Mouse (Mus musculus) intestine, postnatal 0 days (tissue): ENCODE measurements around the gene Mettl22. TPM values are rescaled to one million over a fixed set of nuclear protein-coding genes. Genes with fewer than 3 reads are reported as not detected.

ENCODE experiments used
- ATAC-seq: fragments of 200-750 bp; cut with Nextera tagmentation; 2 replicates; pipeline ENCODE4 v1.8.0; 2017; ENCODE audit warnings: mild to moderate bottlenecking, moderate TSS enrichment, moderate library complexity
- H3K27ac ChIP-seq: fragments of 300-500 bp; sonication (generic); 2 replicates; pipeline ENCODE4 v1.5.1; 2014; ENCODE audit warnings: mild to moderate bottlenecking, low read depth, low read length, moderate library complexity
- H3K27me3 ChIP-seq: fragments of 300-500 bp; sonication (generic); replicated peaks from 2 replicates; pipeline ENCODE4 v1.6.1; 2014; ENCODE audit warnings: low read length, mixed read lengths; ENCODE audit not compliant: control insufficient read depth, insufficient read depth
- H3K36me3 ChIP-seq: fragments of 300-500 bp; sonication (generic); 2 replicates; pipeline ENCODE4 v1.6.1; 2014; ENCODE audit warnings: mild to moderate bottlenecking, moderate library complexity; ENCODE audit not compliant: control insufficient read depth, insufficient read depth
- H3K4me1 ChIP-seq: fragments of 300-500 bp; sonication (generic); replicated peaks from 2 replicates; pipeline ENCODE4 v1.6.1; 2014; ENCODE audit warnings: antibody characterized with exemption, low read length, mixed read lengths; ENCODE audit not compliant: control insufficient read depth, insufficient read depth
- H3K4me2 ChIP-seq: fragments of 300-500 bp; sonication (generic); replicated peaks from 2 replicates; pipeline ENCODE4 v1.6.1; 2014; ENCODE audit warnings: low read depth, mild to moderate bottlenecking, moderate library complexity
- H3K4me3 ChIP-seq: fragments of 300-500 bp; sonication (generic); 2 replicates; pipeline ENCODE4 v1.5.1; 2014; ENCODE audit warnings: low read depth, low read length
- H3K9ac ChIP-seq: fragments of 300-500 bp; sonication (generic); 2 replicates; pipeline ENCODE4 v1.6.1; 2014; ENCODE audit warnings: mild to moderate bottlenecking, low read depth, low read length
- H3K9me3 ChIP-seq: fragments of 300-500 bp; sonication (generic); 2 replicates; pipeline ENCODE4 v1.6.1; 2016; ENCODE audit warnings: mixed run types; ENCODE audit not compliant: control insufficient read depth
- CTCF ChIP-seq: sonication (generic); IDR thresholded peaks from 2 replicates; pipeline ENCODE4 v1.5.1; 2016; ENCODE audit warnings: low read depth, mild to moderate bottlenecking, control low read depth, antibody characterized with exemption, moderate library complexity
- WGBS: fragments of 180-500 bp; shearing (Covaris S2); extraction: QIAGEN DNeasy Blood & Tissue Kit; methylation state at CpG from one replicate; pipeline ENCODE4 v1.1.7; 2014; 5-methylcytosine and 5-hydroxymethylcytosine counted together
- polyA plus RNA-seq: library from polyadenylated mRNA; unstranded; fragments of >200 nt; fragmentation: Nextera tagmentation; extraction: Ambion mirVana; gene quantifications from 2 replicates; pipeline ENCODE4 v1.2.1, GENCODE M21; 2015

Mettl22 gene
- polyA plus RNA-seq, 1 experiment from 2014 or later = 14.8 TPM

DNA sequence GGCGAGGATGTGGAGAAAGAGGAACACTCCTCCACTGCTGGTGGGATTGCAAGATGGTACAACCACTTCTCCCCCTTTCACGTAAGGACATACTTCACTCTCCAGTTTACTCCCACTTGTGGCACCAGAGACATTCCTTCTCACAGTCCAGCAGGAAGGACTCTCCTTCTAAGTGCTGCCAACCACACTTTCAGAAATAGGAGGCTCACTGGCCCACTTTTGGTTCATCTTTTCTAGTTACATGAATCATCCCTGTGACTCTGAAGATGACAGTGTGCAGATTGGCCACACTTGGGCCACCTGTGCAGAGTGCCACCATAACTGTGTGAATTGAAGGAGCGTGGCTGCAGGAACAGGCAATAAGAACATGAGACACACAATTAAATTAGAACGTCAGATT is 41.1 kb upstream of the Mettl22 start:
- Histone ChIP-seq H3K4me1 (no peaks in the 10 kb centered on the region), H3K9ac (no peak overlapping the region), H3K9me3 (no peaks in the 10 kb centered on the region), H3K27me3 (peaks cover 23% of the 10 kb centered on the region), H3K4me2 (no peak overlapping the region), H3K4me3 (no peak overlapping the region), H3K27ac (no peak overlapping the region), H3K36me3 (no peaks in the 10 kb centered on the region)
- 83% methylated on average over 4 of the region's 4 CpGs for WGBS
- TF ChIP-seq CTCF = no peak
- ATAC-seq = no peak

GRCm38 (mm10) chr16:8432616-8433015 is 38.0 kb upstream of the Mettl22 start:
- no peak for TF ChIP-seq CTCF
- Histone ChIP-seq H3K9me3 (no peaks in the 10 kb centered on the region), H3K27ac (no peak overlapping the region), H3K27me3 (no peaks in the 10 kb centered on the region), H3K4me1 (no peaks in the 10 kb centered on the region), H3K36me3 (no peaks in the 10 kb centered on the region), H3K9ac (no peak overlapping the region), H3K4me3 (no peak overlapping the region), H3K4me2 (no peak overlapping the region)
- no peak for ATAC-seq
- 88% methylated on average over 3 of the region's 3 CpGs for WGBS

DNA sequence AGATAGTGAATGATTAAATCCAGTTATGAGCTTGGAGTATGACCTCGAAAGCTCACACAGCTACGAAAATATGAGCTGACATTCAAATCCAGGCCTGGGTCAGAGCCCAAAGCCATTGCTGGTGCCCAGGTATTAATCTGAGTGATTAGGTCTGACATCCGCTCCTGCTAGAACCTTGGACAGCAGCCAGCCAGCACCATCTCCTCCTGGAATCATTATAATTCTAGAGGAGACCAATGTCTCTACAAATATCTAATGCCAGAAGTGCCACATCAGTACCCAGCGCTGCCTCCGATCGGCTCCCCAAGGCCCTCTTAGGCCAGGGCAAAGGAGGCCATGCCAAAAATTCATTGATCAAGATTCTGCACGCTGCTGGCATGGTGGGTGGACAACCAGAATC is 25.7 kb upstream of the Mettl22 start:
- Histone ChIP-seq H3K27me3 (no peaks in the 10 kb centered on the region), H3K4me1 (no peaks in the 10 kb centered on the region), H3K9me3 (no peaks in the 10 kb centered on the region), H3K9ac (no peak overlapping the region), H3K36me3 (no peaks in the 10 kb centered on the region), H3K4me2 (no peak overlapping the region), H3K27ac (no peak overlapping the region), H3K4me3 (no peak overlapping the region)
- ATAC-seq = no peak
- WGBS = 82% methylated on average over 7 of the region's 7 CpGs
- TF ChIP-seq CTCF = no peak

- Histone ChIP-seq H3K9ac (no peak overlapping the region), H3K4me1 (no peaks in the 10 kb centered on the region), H3K36me3 (no peaks in the 10 kb centered on the region), H3K27me3 (no peaks in the 10 kb centered on the region), H3K4me3 (no peak overlapping the region), H3K4me2 (0 out of 2 replicates have a peak overlapping the region, but pooled peaks have one; percentile 17), H3K27ac (no peak overlapping the region), H3K9me3 (no peaks in the 10 kb centered on the region)
- 50% methylated on average over 6 of the region's 6 CpGs for WGBS
- TF ChIP-seq CTCF = no peak
- no peak for ATAC-seq
Measured at GRCm38 (mm10) chr16:8446256-8446655, 24.3 kb upstream of the Mettl22 start.

DNA sequence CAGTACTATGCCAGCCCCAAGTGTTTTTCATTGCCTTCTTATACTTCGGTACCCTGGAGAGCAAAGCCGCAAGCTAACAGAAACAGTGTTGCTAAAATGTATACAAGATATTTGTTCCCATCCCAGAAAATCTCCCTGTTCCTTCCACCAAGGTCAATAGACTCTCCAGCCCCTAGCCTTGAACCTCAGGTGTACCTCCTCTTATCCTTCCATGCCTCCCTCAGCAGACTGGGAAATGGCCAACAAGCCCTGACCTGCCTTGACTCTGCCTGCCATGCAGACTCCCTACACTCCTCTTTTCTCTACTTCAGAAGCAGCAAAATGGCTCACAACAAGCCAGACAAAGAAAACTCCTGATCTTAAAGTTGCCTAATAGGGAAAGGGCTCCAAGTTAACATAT is 17.3 kb upstream of the Mettl22 start:
- no peak overlapping the region for H3K9ac ChIP-seq
- WGBS = 90% methylated on average over 2 of the region's 2 CpGs
- no peak overlapping the region for H3K4me2 ChIP-seq
- TF ChIP-seq CTCF = no peak
- no peak overlapping the region for H3K27ac ChIP-seq
- no peak overlapping the region for H3K4me3 ChIP-seq
- ATAC-seq = no peak
- no peaks in the 10 kb centered on the region for H3K9me3 ChIP-seq
- H3K4me1 ChIP-seq = no peaks in the 10 kb centered on the region
- no peaks in the 10 kb centered on the region for H3K27me3 ChIP-seq
- no peaks in the 10 kb centered on the region for H3K36me3 ChIP-seq

- Histone ChIP-seq H3K9ac (no peak overlapping the region), H3K36me3 (no peaks in the 10 kb centered on the region), H3K27ac (no peak overlapping the region), H3K4me1 (no peaks in the 10 kb centered on the region), H3K4me2 (no peak overlapping the region), H3K4me3 (no peak overlapping the region), H3K27me3 (no peaks in the 10 kb centered on the region), H3K9me3 (no peaks in the 10 kb centered on the region)
- no peak for ATAC-seq
- 62% methylated on average over 2 of the region's 2 CpGs for WGBS
- no peak for TF ChIP-seq CTCF
Measured at GRCm38 (mm10) chr16:8455221-8455620, 15.4 kb upstream of the Mettl22 start.

GRCm38 (mm10) chr16:8458391-8458790 is 12.2 kb upstream of the Mettl22 start:
- ATAC-seq = no peak
- Histone ChIP-seq H3K27me3 (no peaks in the 10 kb centered on the region), H3K9ac (no peak overlapping the region), H3K9me3 (no peaks in the 10 kb centered on the region), H3K4me1 (no peaks in the 10 kb centered on the region), H3K4me3 (no peak overlapping the region), H3K4me2 (no peak overlapping the region), H3K27ac (no peak overlapping the region), H3K36me3 (no peaks in the 10 kb centered on the region)
- WGBS = 89% methylated on average over 4 of the region's 4 CpGs
- no peak for TF ChIP-seq CTCF
